In genomic region chr2:14224387-14224786, GRCm38 (mm10) we compare ENCODE assay signal across 27 mouse cellular contexts. TPM values are rescaled to one million over a fixed set of nuclear protein-coding genes. Genes with fewer than 3 reads are reported as not detected.
DNase-seq lines count a peak whose midpoint lies in the region; ATAC-seq and TF ChIP-seq lines count a peak whose summit lies in the region.
"Had no signal": no experiment of that assay in that cellular context is flagged by ENCODE, and none has a peak within 500 bp of the region (broad histone marks: within the 10 kb centered on the region; RNA-seq: fewer than 3 reads in every experiment).

No protein-coding gene starts in this region.

- peak; percentile 17 to 19 for DNase-seq in lung, adult 18-20 months
- no peak for DNase-seq in lung, postnatal 0 days (ENCODE audit: low spot score)
- no peak for DNase-seq in heart, adult 11 months
- DNase-seq: adrenal gland, adult 8-10 months; adrenal gland, postnatal 14 days; adrenal gland, postnatal 36 days; B cell, adult 2 months; cerebellum, adult 11-12 months; cerebellum, adult 2 months; cerebellum, adult 9-10 months; cerebellum, postnatal 10 days; cerebellum, postnatal 25 days; embryo, embryonic 11 days had no signal

- H3K9ac ChIP-seq in lung, postnatal 0 days (replicated peaks; ENCODE audit: low read depth): no peak overlapping the region
- no peak overlapping the region for H3K9ac ChIP-seq in intestine, postnatal 0 days (ENCODE audit: low read depth, low read length)
- H3K9ac ChIP-seq: embryonic facial prominence, embryonic 12.5 days; forebrain, embryonic 13.5 days; forebrain, embryonic 15.5 days had no signal

- TF ChIP-seq EP300 in lung, postnatal 0 days (IDR thresholded peaks at IDR 0.05): no peak

- H3K9me3 ChIP-seq in lung, postnatal 0 days (ENCODE audit: low read length): no peaks in the 10 kb centered on the region
- H3K9me3 ChIP-seq in intestine, postnatal 0 days (ENCODE audit: control insufficient read depth): no peaks in the 10 kb centered on the region
- H3K9me3 ChIP-seq: embryonic facial prominence, embryonic 12.5 days; forebrain, embryonic 13.5 days; forebrain, embryonic 15.5 days; G1E had no signal

- H3K27ac ChIP-seq in lung, postnatal 0 days (ENCODE audit: low read length): no peak overlapping the region
- no peak overlapping the region for H3K27ac ChIP-seq in intestine, postnatal 0 days (ENCODE audit: low read depth, low read length)
- H3K27ac ChIP-seq: embryonic facial prominence, embryonic 12.5 days; forebrain, embryonic 13.5 days; forebrain, embryonic 15.5 days had no signal

- ATAC-seq in lung, postnatal 0 days: no peak
- peak; percentile 87 for ATAC-seq in common myeloid progenitor, adult 5-6 weeks (replicated peaks; ENCODE audit: low read depth, poor library complexity, severe bottlenecking)
- ATAC-seq in megakaryocyte, adult 5-6 weeks (ENCODE audit: poor library complexity, severe bottlenecking): peak; percentile 63
- 0 out of 2 replicates have a peak, but pooled peaks have one; percentile 43 for ATAC-seq in monocyte, adult 5-6 weeks (replicated peaks; ENCODE audit: insufficient number of reproducible peaks, low FRiP score, low TSS enrichment, poor library complexity, severe bottlenecking)
- no peak for ATAC-seq in intestine, postnatal 0 days
- ATAC-seq: activated CD4-positive, CD25-positive, alpha-beta regulatory T cell, adult 4 months; CD4-positive, CD25-positive, alpha-beta regulatory T cell, adult 4 months; forebrain, embryonic 13.5 days; forebrain, embryonic 15.5 days; Patski had no signal

- H3K27me3 ChIP-seq in lung, postnatal 0 days (replicated peaks; ENCODE audit: insufficient read depth, low read length): no peaks in the 10 kb centered on the region
- no peaks in the 10 kb centered on the region for H3K27me3 ChIP-seq in intestine, postnatal 0 days (replicated peaks; ENCODE audit: control insufficient read depth, insufficient read depth, low read length)
- H3K27me3 ChIP-seq: CH12.LX; embryonic facial prominence, embryonic 12.5 days; forebrain, embryonic 13.5 days; forebrain, embryonic 15.5 days; Patski had no signal

- no peak overlapping the region for H3K4me3 ChIP-seq in lung, postnatal 0 days (ENCODE audit: low read depth, low read length)
- H3K4me3 ChIP-seq in intestine, postnatal 0 days (ENCODE audit: low read depth, low read length): no peak overlapping the region
- H3K4me3 ChIP-seq: embryonic facial prominence, embryonic 12.5 days; forebrain, embryonic 13.5 days; forebrain, embryonic 15.5 days had no signal

- H3K4me1 ChIP-seq in lung, postnatal 0 days (ENCODE audit: insufficient read depth, low read depth, low read length): no peaks in the 10 kb centered on the region
- no peaks in the 10 kb centered on the region; the same call in 1 of the 2 replicates for H3K4me1 ChIP-seq in intestine, postnatal 0 days (replicated peaks; ENCODE audit: control insufficient read depth, insufficient read depth, low read length)
- H3K4me1 ChIP-seq: embryonic facial prominence, embryonic 12.5 days; forebrain, embryonic 13.5 days; forebrain, embryonic 15.5 days had no signal

- H3K4me2 ChIP-seq in lung, postnatal 0 days (replicated peaks; ENCODE audit: low read depth, low read length): no peak overlapping the region
- H3K4me2 ChIP-seq in intestine, postnatal 0 days (replicated peaks; ENCODE audit: low read depth): no peak overlapping the region
- H3K4me2 ChIP-seq: embryonic facial prominence, embryonic 12.5 days; forebrain, embryonic 13.5 days; forebrain, embryonic 15.5 days had no signal

- no peak for TF ChIP-seq CTCF in lung, postnatal 0 days (IDR thresholded peaks at IDR 0.05)
- no peak for TF ChIP-seq CTCF in intestine, postnatal 0 days (IDR thresholded peaks at IDR 0.05; ENCODE audit: low read depth)

- WGBS in lung, postnatal 0 days: 66% methylated on average over 3 of the region's 4 CpGs
- WGBS in intestine, postnatal 0 days: 77% methylated on average over 3 of the region's 4 CpGs

- H3K36me3 ChIP-seq in lung, postnatal 0 days (ENCODE audit: insufficient read depth, low read length): no peaks in the 10 kb centered on the region
- H3K36me3 ChIP-seq in intestine, postnatal 0 days (ENCODE audit: control insufficient read depth, insufficient read depth): no peaks in the 10 kb centered on the region
- H3K36me3 ChIP-seq: embryonic facial prominence, embryonic 12.5 days; forebrain, embryonic 15.5 days; G1E had no signal

RNA-seq across cellular contexts. Expression of gene Mrc1, which starts 4.8 kb away (rescaled TPM):
- polyA plus RNA-seq in lung, postnatal 0 days (2015; fragmentation: Nextera tagmentation; extraction: Ambion mirVana): 8.2 and 8.7 TPM in 2 replicates
- total RNA-seq in common myeloid progenitor, adult 5-6 weeks (2017): 1.6 TPM in 1 of 2 replicates, not detected in the other
- total RNA-seq in megakaryocyte, adult 5-6 weeks (2015): 5.9 and 8.7 TPM in 2 replicates
- 10.3 and 11.3 TPM in 2 replicates for total RNA-seq in megakaryocyte, adult 5-6 weeks (2017)
- 0.58 to 5.2 TPM (median 2.9 TPM) in 3 replicates for total RNA-seq in monocyte, adult 5-6 weeks (2017)
- 3.1 and 3.8 TPM in 2 replicates for polyA plus RNA-seq in intestine, postnatal 0 days (2015; fragmentation: Nextera tagmentation; extraction: Ambion mirVana)
- polyA plus RNA-seq: G1E had no signal

RNA-seq across cellular contexts. Expression of gene Tmem236, which starts 50.1 kb away (rescaled TPM):
- polyA plus RNA-seq in lung, postnatal 0 days (2015; fragmentation: Nextera tagmentation; extraction: Ambion mirVana): 0.07 TPM in 1 of 2 replicates, not detected in the other
- not detected in 2 replicates for total RNA-seq in common myeloid progenitor, adult 5-6 weeks (2017)
- 0.11 and 1.0 TPM in 2 replicates for total RNA-seq in megakaryocyte, adult 5-6 weeks (2015)
- total RNA-seq in megakaryocyte, adult 5-6 weeks (2017): 0.37 and 0.59 TPM in 2 replicates
- total RNA-seq in monocyte, adult 5-6 weeks (2017): not detected in 3 replicates
- 12.2 and 14.6 TPM in 2 replicates for polyA plus RNA-seq in intestine, postnatal 0 days (2015; fragmentation: Nextera tagmentation; extraction: Ambion mirVana)
- total RNA-seq: adrenal gland, adult 18-20 months; adrenal gland, postnatal 14 days had no signal
- polyA plus RNA-seq: activated CD4-positive, CD25-positive, alpha-beta regulatory T cell, adult 4 months; CD4-positive, CD25-positive, alpha-beta regulatory T cell, adult 4 months; forebrain, embryonic 11.5 days; G1E had no signal

Comparison
In these comparisons a context has a peak if more than half of its experiments do, and no peak if none do; other contexts are left out.
1. DNase-seq: peak in lung, adult 18-20 months (2 of 2); none in lung, postnatal 0 days (single experiment) and heart, adult 11 months (single experiment).
2. ATAC-seq: peak in common myeloid progenitor, adult 5-6 weeks (single experiment), megakaryocyte, adult 5-6 weeks (single experiment) and monocyte, adult 5-6 weeks (single experiment); none in lung, postnatal 0 days (single experiment) and intestine, postnatal 0 days (single experiment).